9 mouse cellular contexts compared by ENCODE assay signal in the genomic region with DNA sequence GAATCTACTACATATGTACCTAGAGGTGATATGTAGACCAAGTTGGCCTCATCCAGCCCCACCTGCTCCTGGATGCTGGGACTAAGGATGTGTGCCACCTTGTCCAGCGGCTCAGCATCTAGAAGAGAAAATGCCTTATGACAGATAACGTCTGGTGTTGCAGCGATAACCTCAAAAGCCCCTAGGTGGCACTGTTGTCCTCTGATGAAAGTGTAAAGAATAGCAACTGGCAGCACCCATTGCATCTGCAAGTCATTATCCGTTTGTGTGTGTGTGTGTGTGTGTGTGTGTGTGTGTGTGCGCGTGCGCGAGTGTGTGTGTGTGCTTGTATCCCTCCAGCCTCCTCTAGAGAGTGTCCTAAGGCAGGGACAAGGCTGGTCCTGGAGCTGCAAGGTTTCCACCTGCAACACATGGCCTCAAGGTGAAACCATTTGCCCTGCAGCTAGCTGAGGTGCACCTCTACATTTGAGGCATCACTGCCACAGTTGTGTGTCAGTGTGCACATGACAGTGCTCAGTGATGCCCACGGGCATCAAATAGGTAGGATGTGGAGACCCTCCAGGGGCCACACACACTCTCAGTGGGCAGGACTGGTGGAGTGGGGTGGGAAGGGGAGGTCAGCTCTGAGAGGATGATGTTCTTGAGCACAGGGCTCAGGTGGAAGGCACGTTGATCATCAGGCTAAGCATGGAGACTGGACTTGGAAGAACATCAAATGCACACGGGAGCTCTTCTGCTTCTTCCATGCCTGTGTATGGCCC. TPM values are rescaled to one million over a fixed set of nuclear protein-coding genes. Genes with fewer than 3 reads are reported as not detected.
DNase-seq lines count a peak whose midpoint lies in the region; ATAC-seq lines count a peak whose summit lies in the region.
"Had no signal": no experiment of that assay in that cellular context is flagged by ENCODE, and none has a peak within 500 bp of the region (broad histone marks: within the 10 kb centered on the region; RNA-seq: fewer than 3 reads in every experiment).

No protein-coding gene starts in this region.

- H3K27me3 ChIP-seq in heart, embryonic 15.5 days = no peaks in the 10 kb centered on the region
- no peaks in the 10 kb centered on the region for H3K27me3 ChIP-seq in liver, embryonic 12.5 days (replicated peaks)
- H3K27me3 ChIP-seq in stomach, embryonic 16.5 days (ENCODE audit: control insufficient read depth, insufficient read depth, low read length) = no peaks in the 10 kb centered on the region
- H3K27me3 ChIP-seq: heart, embryonic 13.5 days had no signal

- H3K4me2 ChIP-seq in heart, embryonic 15.5 days = no peak overlapping the region
- no peak overlapping the region for H3K4me2 ChIP-seq in liver, embryonic 12.5 days
- H3K4me2 ChIP-seq in stomach, embryonic 16.5 days (ENCODE audit: low read depth, low read length) = no peak overlapping the region
- H3K4me2 ChIP-seq: heart, embryonic 13.5 days had no signal

- H3K4me1 ChIP-seq in heart, embryonic 15.5 days (replicated peaks) = peaks cover 4% of the 10 kb centered on the region
- H3K4me1 ChIP-seq in liver, embryonic 12.5 days = peaks cover 6% of the 10 kb centered on the region
- no peaks in the 10 kb centered on the region; the same call in 1 of the 2 replicates for H3K4me1 ChIP-seq in stomach, embryonic 16.5 days (ENCODE audit: control insufficient read depth, insufficient read depth, low read length)
- H3K4me1 ChIP-seq: heart, embryonic 13.5 days had no signal

- H3K36me3 ChIP-seq in heart, embryonic 15.5 days = peaks cover 7% of the 10 kb centered on the region; the same call in 1 of the 2 replicates
- peaks cover 10% of the 10 kb centered on the region; the same call in 1 of the 2 replicates for H3K36me3 ChIP-seq in liver, embryonic 12.5 days
- H3K36me3 ChIP-seq in stomach, embryonic 16.5 days (ENCODE audit: control insufficient read depth, insufficient read depth, low read length) = peaks cover 6% of the 10 kb centered on the region; the same call in 1 of the 2 replicates

- H3K9me3 ChIP-seq in heart, embryonic 15.5 days (replicated peaks) = no peaks in the 10 kb centered on the region
- no peaks in the 10 kb centered on the region for H3K9me3 ChIP-seq in liver, embryonic 12.5 days (replicated peaks)
- H3K9me3 ChIP-seq in stomach, embryonic 16.5 days (replicated peaks; ENCODE audit: control insufficient read depth, low read length) = no peaks in the 10 kb centered on the region
- H3K9me3 ChIP-seq: heart, embryonic 13.5 days had no signal

- ATAC-seq in CD4-positive, CD25-positive, alpha-beta regulatory T cell, adult 4 months = peak; percentile 79
- peak; percentile 66 for ATAC-seq in heart, embryonic 15.5 days (replicated peaks; ENCODE audit: insufficient number of reproducible peaks, insufficient read depth, low FRiP score, low read depth)
- peak; percentile 44; the same call in 1 of the 2 replicates for ATAC-seq in liver, embryonic 12.5 days
- peak; percentile 71 for ATAC-seq in stomach, embryonic 16.5 days (ENCODE audit: insufficient read depth, low FRiP score)

- WGBS in heart, embryonic 15.5 days = 24% methylated on average over 11 of the region's 11 CpGs
- WGBS in liver, embryonic 12.5 days (ENCODE audit: insufficient replicate concordance) = 23% methylated on average over 11 of the region's 11 CpGs
- 29% methylated on average over 11 of the region's 11 CpGs for WGBS in stomach, embryonic 16.5 days

- peak; percentile 44 for DNase-seq in c-Kit-negative CD71-positive TER-119-positive erythroid progenitor cells, embryonic 14.5 days (ENCODE audit: low read depth, low spot score)
- DNase-seq in fibroblast of lung, adult 2 months (ENCODE audit: low read depth) = peak; percentile 70
- peak; percentile 81 for DNase-seq in kidney, postnatal 14 days
- peak; percentile 79 for DNase-seq in neural tube, embryonic 10.5 days (ENCODE audit: extremely low spot score, low spot score)

- no peak overlapping the region for H3K9ac ChIP-seq in heart, embryonic 15.5 days
- H3K9ac ChIP-seq in liver, embryonic 12.5 days = no peak overlapping the region
- H3K9ac ChIP-seq in stomach, embryonic 16.5 days (ENCODE audit: low read length) = no peak overlapping the region
- H3K9ac ChIP-seq: heart, embryonic 13.5 days had no signal

- no peak overlapping the region for H3K4me3 ChIP-seq in heart, embryonic 15.5 days
- no peak overlapping the region for H3K4me3 ChIP-seq in liver, embryonic 12.5 days
- no peak overlapping the region for H3K4me3 ChIP-seq in stomach, embryonic 16.5 days (replicated peaks; ENCODE audit: low read length)
- H3K4me3 ChIP-seq: heart, embryonic 13.5 days had no signal

- H3K27ac ChIP-seq in heart, embryonic 15.5 days = no peak overlapping the region
- H3K27ac ChIP-seq in liver, embryonic 12.5 days = no peak overlapping the region
- H3K27ac ChIP-seq in stomach, embryonic 16.5 days (ENCODE audit: low read length) = no peak overlapping the region
- H3K27ac ChIP-seq: heart, embryonic 13.5 days had no signal

RNA-seq across cellular contexts. Expression of gene Klhl18, which starts 27.5 kb away (rescaled TPM):
- 10 to 100 TPM in 1 of 2 experiments, 1 to 10 TPM in 1; 9.0 to 19.3 TPM for polyA plus RNA-seq in CD4-positive, CD25-positive, alpha-beta regulatory T cell, adult 4 months (2017; shearing (Covaris generic))
- polyA plus RNA-seq in heart, embryonic 15.5 days (2015; fragmentation: Nextera tagmentation; extraction: Ambion mirVana) = 7.3 and 9.0 TPM in 2 replicates
- polyA plus RNA-seq in liver, embryonic 12.5 days (2016; fragmentation: Nextera tagmentation; extraction: Ambion mirVana) = 3.6 and 3.8 TPM in 2 replicates
- polyA plus RNA-seq in stomach, embryonic 16.5 days (2015; fragmentation: Nextera tagmentation; extraction: Ambion mirVana) = 10.2 and 12.0 TPM in 2 replicates

RNA-seq across cellular contexts. Expression of gene Kif9, which starts 27.7 kb away (rescaled TPM):
- 1 to 10 TPM in 1 of 2 experiments, under 1 TPM in 1; 0.44 to 1.0 TPM for polyA plus RNA-seq in CD4-positive, CD25-positive, alpha-beta regulatory T cell, adult 4 months (2017; shearing (Covaris generic))
- 0.52 and 0.99 TPM in 2 replicates for polyA plus RNA-seq in heart, embryonic 15.5 days (2015; fragmentation: Nextera tagmentation; extraction: Ambion mirVana)
- polyA plus RNA-seq in liver, embryonic 12.5 days (2016; fragmentation: Nextera tagmentation; extraction: Ambion mirVana) = 0.26 and 0.39 TPM in 2 replicates
- 0.99 and 2.3 TPM in 2 replicates for polyA plus RNA-seq in stomach, embryonic 16.5 days (2015; fragmentation: Nextera tagmentation; extraction: Ambion mirVana)

RNA-seq across cellular contexts. Expression of gene Ngp, which starts 29.5 kb away (rescaled TPM):
- polyA plus RNA-seq in CD4-positive, CD25-positive, alpha-beta regulatory T cell, adult 4 months (2017; shearing (Covaris generic)) = not detected
- polyA plus RNA-seq in heart, embryonic 15.5 days (2015; fragmentation: Nextera tagmentation; extraction: Ambion mirVana) = 4.1 and 5.4 TPM in 2 replicates
- 38.3 and 43.4 TPM in 2 replicates for polyA plus RNA-seq in liver, embryonic 12.5 days (2016; fragmentation: Nextera tagmentation; extraction: Ambion mirVana)
- polyA plus RNA-seq in stomach, embryonic 16.5 days (2015; fragmentation: Nextera tagmentation; extraction: Ambion mirVana) = 56.0 and 66.0 TPM in 2 replicates

RNA-seq across cellular contexts. Expression of gene Ptpn23, which starts 41.0 kb away (rescaled TPM):
- polyA plus RNA-seq in CD4-positive, CD25-positive, alpha-beta regulatory T cell, adult 4 months (2017; shearing (Covaris generic)) = 1 to 10 TPM; 7.2 TPM
- 9.8 and 13.9 TPM in 2 replicates for polyA plus RNA-seq in heart, embryonic 15.5 days (2015; fragmentation: Nextera tagmentation; extraction: Ambion mirVana)
- 5.9 and 7.4 TPM in 2 replicates for polyA plus RNA-seq in liver, embryonic 12.5 days (2016; fragmentation: Nextera tagmentation; extraction: Ambion mirVana)
- 11.1 and 13.8 TPM in 2 replicates for polyA plus RNA-seq in stomach, embryonic 16.5 days (2015; fragmentation: Nextera tagmentation; extraction: Ambion mirVana)
